In the genomic region with DNA sequence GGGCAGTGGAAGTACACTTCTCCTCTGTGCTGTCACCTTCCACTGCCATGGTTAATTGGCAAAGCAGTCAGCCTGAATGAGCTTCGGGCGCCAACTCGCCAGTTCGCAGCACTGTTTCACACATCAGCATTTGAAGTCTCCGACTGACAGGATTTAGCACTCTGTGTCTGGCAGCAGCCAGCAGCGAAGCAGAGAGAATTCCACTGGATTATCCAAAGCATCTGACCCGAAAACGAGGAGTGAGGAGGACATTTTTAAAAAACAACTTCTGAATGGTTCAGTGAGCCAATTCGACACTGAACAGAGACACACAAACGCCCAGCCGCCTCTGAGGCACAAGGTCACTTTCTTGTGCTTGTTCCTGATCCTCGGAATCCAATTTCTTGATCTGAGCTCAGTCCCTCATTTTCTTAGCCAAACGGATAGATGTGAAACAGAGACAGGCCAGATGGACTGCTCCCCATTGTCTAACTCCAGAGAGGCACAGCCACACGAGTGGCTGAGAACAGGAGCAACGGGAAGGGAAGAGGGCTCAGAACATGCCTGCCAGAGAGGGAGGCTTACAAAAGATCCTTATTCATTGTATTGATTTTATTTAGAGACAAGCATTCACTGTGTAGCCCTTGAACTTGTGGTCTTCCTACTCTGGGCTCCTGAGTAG, we compare ENCODE assay signal across 8 mouse cellular contexts.
A peak's percentile ranks its signal among the peaks of the same experiment; 100 is the strongest.
DNase-seq lines count a peak whose midpoint lies in the region; ATAC-seq and TF ChIP-seq lines count a peak whose summit lies in the region.

No protein-coding gene starts in this region.

- TF ChIP-seq CTCF in stomach, postnatal 0 days (IDR thresholded peaks at IDR 0.05; ENCODE audit: low read depth), result no peak

- H3K36me3 ChIP-seq in stomach, postnatal 0 days (ENCODE audit: control insufficient read depth, insufficient read depth, low read length), result no peaks in the 10 kb centered on the region

- 56% methylated on average over 15 of the region's 15 CpGs for WGBS in stomach, postnatal 0 days

- peak overlapping the region; percentile 35 for H3K27ac ChIP-seq in stomach, postnatal 0 days (replicated peaks)

- H3K4me1 ChIP-seq in stomach, postnatal 0 days (replicated peaks; ENCODE audit: control insufficient read depth, insufficient read depth), result peaks cover 6% of the 10 kb centered on the region; the same call in 1 of the 2 replicates

- no peak for TF ChIP-seq EP300 in stomach, postnatal 0 days (optimal IDR thresholded peaks at IDR 0.05)

- ATAC-seq in stomach, postnatal 0 days (ENCODE audit: low FRiP score, low TSS enrichment), result no peak

- H3K4me3 ChIP-seq in stomach, postnatal 0 days (ENCODE audit: low read depth, low read length), result no peak overlapping the region

- peak; percentile 35 for DNase-seq in embryo, embryonic 10 days (ENCODE audit: low spot score)
- no peak for DNase-seq in embryo, embryonic 11 days
- peak; percentile 36 to 38 for DNase-seq in right cerebral cortex, adult 2 months (ENCODE audit: low spot score in 2 of 2)
- no peak for DNase-seq in right cerebral cortex, postnatal 25 days
- DNase-seq in lung, postnatal 10 days, result peak; percentile 80
- DNase-seq in stomach, postnatal 0 days (ENCODE audit: low spot score), result no peak
- no peak for DNase-seq in thymus, postnatal 10 days (ENCODE audit: low spot score in 2 of 2)
- no peak for DNase-seq in spleen, adult 18-20 months

- no peaks in the 10 kb centered on the region for H3K27me3 ChIP-seq in stomach, postnatal 0 days (ENCODE audit: control insufficient read depth, insufficient read depth, low read length)

- H3K9ac ChIP-seq in stomach, postnatal 0 days (ENCODE audit: low read length), result no peak overlapping the region

- H3K4me2 ChIP-seq in stomach, postnatal 0 days (replicated peaks; ENCODE audit: low read depth), result no peak overlapping the region

- no peaks in the 10 kb centered on the region for H3K9me3 ChIP-seq in stomach, postnatal 0 days (ENCODE audit: control insufficient read depth, low read length)

Comparison
In these comparisons a context has a peak if more than half of its experiments do, and no peak if none do; other contexts are left out.
1. DNase-seq: peak in embryo, embryonic 10 days (single experiment), right cerebral cortex, adult 2 months (2 of 2) and lung, postnatal 10 days (single experiment); none in embryo, embryonic 11 days (single experiment), right cerebral cortex, postnatal 25 days (single experiment), stomach, postnatal 0 days (single experiment), thymus, postnatal 10 days (0 of 2) and spleen, adult 18-20 months (0 of 2).